Mouse (Mus musculus) stomach, postnatal 0 days (tissue): ENCODE measurements at regions not wholly inside any gene's neighbourhood (a gene's known extent, or its start where the extent isn't known, plus 50 kb on each side); places are given as distances from the start of the nearest gene placed in this dataset.

ENCODE experiments used
- ATAC-seq: fragments of 200-750 bp; cut with Nextera tagmentation; 2 replicates; pipeline ENCODE4 v1.8.0; 2017; ENCODE audit not compliant: low FRiP score, low TSS enrichment
- DNase-seq: peaks from one replicate; pipeline ENCODE4 v3.0.0-alpha.2; 2016; ENCODE audit warnings: low spot score
- H3K27ac ChIP-seq: fragments of 300-500 bp; sonication (generic); replicated peaks from 2 replicates; pipeline ENCODE4 v1.5.1; 2014; ENCODE audit warnings: mild to moderate bottlenecking, control low read depth
- H3K27me3 ChIP-seq: fragments of 300-500 bp; sonication (generic); 2 replicates; pipeline ENCODE4 v1.6.1; 2014; ENCODE audit warnings: low read length; ENCODE audit not compliant: control insufficient read depth, insufficient read depth
- H3K36me3 ChIP-seq: fragments of 300-500 bp; sonication (generic); 2 replicates; pipeline ENCODE4 v1.6.1; 2014; ENCODE audit warnings: low read length, mixed read lengths; ENCODE audit not compliant: control insufficient read depth, insufficient read depth
- H3K4me1 ChIP-seq: fragments of 300-500 bp; sonication (generic); replicated peaks from 2 replicates; pipeline ENCODE4 v1.6.1; 2014; ENCODE audit warnings: antibody characterized with exemption; ENCODE audit not compliant: control insufficient read depth, insufficient read depth
- H3K4me2 ChIP-seq: fragments of 300-500 bp; sonication (generic); replicated peaks from 2 replicates; pipeline ENCODE4 v1.6.1; 2014; ENCODE audit warnings: low read depth, mild to moderate bottlenecking, control low read depth, moderate library complexity
- H3K4me3 ChIP-seq: fragments of 300-500 bp; sonication (generic); 2 replicates; pipeline ENCODE4 v1.5.1; 2014; ENCODE audit warnings: low read depth, low read length, control low read depth
- H3K9ac ChIP-seq: fragments of 300-500 bp; sonication (generic); 2 replicates; pipeline ENCODE4 v1.6.1; 2014; ENCODE audit warnings: mild to moderate bottlenecking, low read length, control low read depth, mixed read lengths
- H3K9me3 ChIP-seq: fragments of 300-500 bp; sonication (generic); 2 replicates; pipeline ENCODE4 v1.6.1; 2016; ENCODE audit warnings: low read length; ENCODE audit not compliant: control insufficient read depth
- CTCF ChIP-seq: IDR thresholded peaks from 2 replicates; pipeline ENCODE4 v1.5.1; 2016; ENCODE audit warnings: antibody characterized with exemption, low read depth, mild to moderate bottlenecking, moderate library complexity
- EP300 ChIP-seq: optimal IDR thresholded peaks from 2 replicates; pipeline ENCODE3; 2016; ENCODE audit warnings: antibody characterized with exemption
- WGBS: fragments of 180-500 bp; shearing (Covaris S2); extraction: QIAGEN DNeasy Blood & Tissue Kit; methylation state at CpG from one replicate; pipeline ENCODE4 v1.1.7; 2014; 5-methylcytosine and 5-hydroxymethylcytosine counted together

DNA sequence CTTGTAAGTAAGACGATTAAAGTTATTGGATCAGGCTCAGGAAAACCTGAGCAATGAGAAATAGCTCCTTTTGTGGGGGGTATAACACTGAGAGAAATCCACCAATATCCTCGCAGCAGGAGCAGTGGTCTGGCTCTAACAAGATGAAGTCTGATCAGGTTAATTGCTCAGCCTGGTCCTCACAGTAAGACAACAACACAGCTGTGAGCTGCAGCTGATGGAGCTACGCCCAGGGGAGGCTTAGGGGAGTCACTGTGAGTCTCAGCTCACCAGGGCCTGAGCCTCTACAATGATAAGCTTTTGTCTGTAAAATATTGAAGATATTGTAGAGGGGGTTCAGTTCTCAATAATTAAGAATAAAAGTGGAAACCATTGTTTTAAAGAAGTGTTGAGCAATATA is 95.3 kb upstream of the Agap1 start:
- no peak for DNase-seq
- Histone ChIP-seq H3K9me3 (no peaks in the 10 kb centered on the region), H3K9ac (no peak overlapping the region), H3K4me1 (no peaks in the 10 kb centered on the region), H3K4me2 (no peak overlapping the region), H3K36me3 (no peaks in the 10 kb centered on the region), H3K27me3 (no peaks in the 10 kb centered on the region), H3K27ac (no peak overlapping the region), H3K4me3 (no peak overlapping the region)
- 56% methylated on average over 3 of the region's 3 CpGs for WGBS
- ATAC-seq = no peak
- TF ChIP-seq EP300 = no peak
- no peak for TF ChIP-seq CTCF

DNA sequence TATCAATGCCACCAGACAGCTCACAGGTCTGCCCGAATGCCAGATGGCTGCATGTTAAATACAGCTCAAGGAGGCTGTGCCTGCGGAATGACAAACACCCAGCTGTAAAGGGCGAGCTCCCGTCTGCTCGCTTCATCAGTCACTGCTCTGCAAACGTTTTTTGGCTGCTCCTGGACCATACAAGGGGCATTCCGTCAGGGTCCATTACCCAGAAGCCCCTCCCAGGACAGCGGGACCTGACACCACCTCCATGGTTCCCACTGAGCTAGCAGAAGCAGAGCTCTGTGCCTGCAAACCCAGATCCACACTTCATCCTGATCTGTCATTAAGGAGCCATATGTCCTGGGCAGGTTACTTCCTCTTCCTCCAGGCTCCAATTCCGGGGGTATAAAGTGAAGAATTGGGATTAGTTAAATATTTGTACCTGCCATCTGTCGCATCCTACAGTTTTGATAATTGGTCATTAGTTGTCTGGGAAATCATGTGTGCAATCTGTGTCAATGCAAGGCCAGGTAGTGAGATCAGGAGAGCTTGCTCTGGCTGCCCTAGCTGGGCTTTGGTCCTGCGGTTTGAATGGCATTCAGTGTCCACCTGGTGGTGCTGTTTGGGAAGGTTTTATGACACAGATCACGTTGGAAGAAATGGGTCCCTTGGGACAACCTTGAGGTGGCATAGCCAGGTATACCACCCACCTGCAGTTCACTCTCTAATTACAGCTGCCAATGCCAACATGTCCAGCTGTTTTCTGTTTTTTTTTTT is 89.9 kb upstream of the Agap1 start:
- no peaks in the 10 kb centered on the region for H3K9me3 ChIP-seq
- DNase-seq (no peak), ATAC-seq (no peak)
- no peaks in the 10 kb centered on the region for H3K27me3 ChIP-seq
- H3K4me1 ChIP-seq = no peaks in the 10 kb centered on the region
- no peak overlapping the region for H3K9ac ChIP-seq
- TF ChIP-seq CTCF (no peak; the same call in 1 of the 2 replicates), EP300 (no peak)
- no peak overlapping the region for H3K4me2 ChIP-seq
- H3K4me3 ChIP-seq = no peak overlapping the region
- WGBS = 59% methylated on average over 12 of the region's 12 CpGs
- H3K36me3 ChIP-seq = no peaks in the 10 kb centered on the region
- no peak overlapping the region for H3K27ac ChIP-seq

GRCm38 (mm10) chr1:89366891-89367290 is 87.7 kb upstream of the Agap1 start:
- WGBS = 57% methylated on average over 5 of the region's 5 CpGs
- Histone ChIP-seq H3K36me3 (no peaks in the 10 kb centered on the region), H3K4me2 (no peak overlapping the region), H3K4me1 (no peaks in the 10 kb centered on the region), H3K9me3 (no peaks in the 10 kb centered on the region), H3K4me3 (no peak overlapping the region), H3K27me3 (no peaks in the 10 kb centered on the region), H3K9ac (no peak overlapping the region), H3K27ac (no peak overlapping the region)
- no peak for DNase-seq
- ATAC-seq = no peak
- TF ChIP-seq EP300 (no peak), CTCF (no peak)

- H3K9me3 ChIP-seq = no peaks in the 10 kb centered on the region
- H3K9ac ChIP-seq = no peak overlapping the region
- no peak overlapping the region for H3K27ac ChIP-seq
- ATAC-seq (no peak), DNase-seq (no peak)
- TF ChIP-seq EP300 (no peak), CTCF (no peak)
- no peaks in the 10 kb centered on the region for H3K4me1 ChIP-seq
- no peak overlapping the region for H3K4me2 ChIP-seq
- H3K27me3 ChIP-seq = no peaks in the 10 kb centered on the region
- H3K36me3 ChIP-seq = no peaks in the 10 kb centered on the region
- H3K4me3 ChIP-seq = no peak overlapping the region
Measured at GRCm38 (mm10) chr1:89373806-89374205, 80.8 kb upstream of the Agap1 start.

- Histone ChIP-seq H3K36me3 (no peaks in the 10 kb centered on the region), H3K4me2 (no peak overlapping the region), H3K27me3 (no peaks in the 10 kb centered on the region), H3K9me3 (no peaks in the 10 kb centered on the region), H3K4me1 (no peaks in the 10 kb centered on the region), H3K4me3 (no peak overlapping the region), H3K27ac (no peak overlapping the region), H3K9ac (no peak overlapping the region)
- no peak for ATAC-seq
- DNase-seq = no peak
- WGBS = 89% methylated on average over 2 of the region's 2 CpGs
- TF ChIP-seq CTCF = no peak
Measured at GRCm38 (mm10) chr1:89374271-89374670, 80.3 kb upstream of the Agap1 start.

DNA sequence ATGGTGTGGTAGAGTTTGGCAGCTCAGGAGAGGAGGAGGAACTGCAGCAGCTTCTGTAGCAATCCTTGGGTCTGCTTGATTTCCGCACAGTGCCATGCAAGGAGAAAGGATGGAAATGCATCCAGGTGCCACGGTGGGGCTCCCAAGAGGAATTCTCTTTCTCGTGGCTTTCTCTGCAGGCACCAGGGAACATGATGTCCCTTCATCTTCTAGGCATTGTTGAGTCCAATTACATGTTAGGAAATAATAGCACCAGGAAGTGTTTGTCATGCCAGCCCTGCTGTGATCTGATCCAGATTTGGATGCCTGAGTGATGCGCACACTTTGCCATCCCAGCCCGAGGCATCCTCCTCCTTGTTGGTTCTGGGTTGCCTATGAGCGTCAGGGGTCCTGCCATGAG is 72.6 kb upstream of the Agap1 start:
- Histone ChIP-seq H3K36me3 (no peaks in the 10 kb centered on the region), H3K9ac (no peak overlapping the region), H3K4me2 (no peak overlapping the region), H3K27me3 (no peaks in the 10 kb centered on the region), H3K4me1 (no peaks in the 10 kb centered on the region), H3K27ac (no peak overlapping the region), H3K9me3 (no peaks in the 10 kb centered on the region), H3K4me3 (no peak overlapping the region)
- ATAC-seq = no peak
- DNase-seq = no peak
- TF ChIP-seq EP300 = no peak
- no peak for TF ChIP-seq CTCF
- 84% methylated on average over 6 of the region's 6 CpGs for whole genome bisulfite sequencing
